Mouse (Mus musculus): ENCODE measurements around the gene Gm5868. TPM values are rescaled to one million over a fixed set of nuclear protein-coding genes. Genes with fewer than 3 reads are reported as not detected.

The Gm5868 gene
- polyA plus RNA-seq, 1 experiment from 2014 or later = not detected

Other genes with a start within 250 kb of the Gm5868 start
- gene Corin, start 83.1 kb downstream of the Gm5868 start, polyA plus RNA-seq (2016; fragmentation: Nextera tagmentation; extraction: Ambion mirVana) = 26.2 and 28.9 TPM in 2 replicates
- gene Nfxl1, start 27.9 kb downstream of the Gm5868 start, polyA plus RNA-seq (2016; fragmentation: Nextera tagmentation; extraction: Ambion mirVana) = 16.8 and 17.6 TPM in 2 replicates
- 0.27 and 0.35 TPM in 2 replicates for gene Zar1, start 6.3 kb downstream of the Gm5868 start, polyA plus RNA-seq (2016; fragmentation: Nextera tagmentation; extraction: Ambion mirVana)
- gene Cnga1, start 56.7 kb upstream of the Gm5868 start, polyA plus RNA-seq (2016; fragmentation: Nextera tagmentation; extraction: Ambion mirVana) = not detected in 2 replicates
- gene Nipal1, start 60.2 kb upstream of the Gm5868 start, polyA plus RNA-seq (2016; fragmentation: Nextera tagmentation; extraction: Ambion mirVana) = 0.24 TPM in 1 of 2 replicates, not detected in the other
- not detected in 2 replicates for gene Txk, start 165.2 kb upstream of the Gm5868 start, polyA plus RNA-seq (2016; fragmentation: Nextera tagmentation; extraction: Ambion mirVana)